Mouse (Mus musculus) heart, embryonic 10.5 days (tissue): ENCODE data around the gene Lypd1. TPM values are rescaled to one million over a fixed set of nuclear protein-coding genes. Genes with fewer than 3 reads are reported as not detected.

Experiments used
- DNase-seq: peaks from one replicate; pipeline ENCODE4 v3.0.0-alpha.2; 2017; ENCODE audit warnings: low spot score
- H3K27ac ChIP-seq: fragments of 300-500 bp; sonication (generic); 2 replicates; pipeline ENCODE4 v1.5.1; 2016; ENCODE audit warnings: mild to moderate bottlenecking
- H3K27me3 ChIP-seq: fragments of 300-500 bp; sonication (generic); 2 replicates; pipeline ENCODE4 v1.6.1; 2016; ENCODE audit warnings: mild to moderate bottlenecking; ENCODE audit not compliant: poor library complexity, insufficient read depth, severe bottlenecking
- H3K36me3 ChIP-seq: fragments of 300-500 bp; sonication (generic); 2 replicates; pipeline ENCODE4 v1.6.1; 2016; ENCODE audit warnings: mild to moderate bottlenecking, moderate library complexity
- H3K4me1 ChIP-seq: fragments of 300-500 bp; sonication (generic); 2 replicates; pipeline ENCODE4 v1.6.1; 2016; ENCODE audit warnings: mild to moderate bottlenecking
- H3K4me3 ChIP-seq: fragments of 300-500 bp; sonication (generic); 2 replicates; pipeline ENCODE4 v1.5.1; 2016; ENCODE audit warnings: mild to moderate bottlenecking, moderate library complexity
- H3K9me3 ChIP-seq: fragments of 300-500 bp; sonication (generic); 2 replicates; pipeline ENCODE4 v1.6.1; 2016; ENCODE audit warnings: mild to moderate bottlenecking, moderate library complexity
- WGBS: fragments of 180-500 bp; shearing (Covaris S2); methylation state at CpG from one replicate; pipeline ENCODE4 v1.1.7; 2016; 5-methylcytosine and 5-hydroxymethylcytosine counted together
- polyA plus RNA-seq: library from polyadenylated mRNA; unstranded; fragments of >200 nt; fragmentation: Nextera tagmentation; extraction: Ambion mirVana; gene quantifications from 2 replicates; pipeline ENCODE4 v1.2.1, GENCODE M21; 2016

The Lypd1 gene
- polyA plus RNA-seq = 1.5 and 1.6 TPM in 2 replicates

GRCm38 (mm10) chr1:125912601-125913600 is at the start of gene Lypd1:
Gene Lypd1 (minus strand): TSS chr1:125913101.
- Histone ChIP-seq H3K9me3 (no peaks in the 10 kb centered on the region), H3K36me3 (no peaks in the 10 kb centered on the region), H3K27ac (no peak within 1 kb of the TSS), H3K27me3 (peaks cover 53% of the 10 kb centered on the region), H3K4me1 (peaks cover 17% of the 10 kb centered on the region), H3K4me3 (peak within 1 kb of the TSS; percentile 66)
- DNase-seq = no peak
- WGBS = 8% methylated on average over 30 of the region's 30 CpGs

- H3K9me3 ChIP-seq = no peaks in the 10 kb centered on the region
- WGBS = 63% methylated on average over 3 of the region's 3 CpGs
Measured at GRCm38 (mm10) chr1:125951026-125951425, 38.1 kb upstream of the Lypd1 start.

GRCm38 (mm10) chr1:125949076-125949475 is 36.2 kb upstream of the Lypd1 start:
- H3K27ac ChIP-seq = no peak overlapping the region
- 76% methylated on average over 6 of the region's 6 CpGs for WGBS
- H3K9me3 ChIP-seq = no peaks in the 10 kb centered on the region
- no peak for DNase-seq
- H3K36me3 ChIP-seq = no peaks in the 10 kb centered on the region
- H3K27me3 ChIP-seq = no peaks in the 10 kb centered on the region
- no peaks in the 10 kb centered on the region for H3K4me1 ChIP-seq
- no peak overlapping the region for H3K4me3 ChIP-seq

More at GRCm38 (mm10) chr1:125951026-125951425, 38.1 kb upstream of the Lypd1 start:
- no peak overlapping the region for H3K4me3 ChIP-seq
- H3K27me3 ChIP-seq = no peaks in the 10 kb centered on the region
- no peaks in the 10 kb centered on the region for H3K4me1 ChIP-seq
- no peaks in the 10 kb centered on the region for H3K36me3 ChIP-seq
- no peak for DNase-seq
- H3K27ac ChIP-seq = no peak overlapping the region

DNA sequence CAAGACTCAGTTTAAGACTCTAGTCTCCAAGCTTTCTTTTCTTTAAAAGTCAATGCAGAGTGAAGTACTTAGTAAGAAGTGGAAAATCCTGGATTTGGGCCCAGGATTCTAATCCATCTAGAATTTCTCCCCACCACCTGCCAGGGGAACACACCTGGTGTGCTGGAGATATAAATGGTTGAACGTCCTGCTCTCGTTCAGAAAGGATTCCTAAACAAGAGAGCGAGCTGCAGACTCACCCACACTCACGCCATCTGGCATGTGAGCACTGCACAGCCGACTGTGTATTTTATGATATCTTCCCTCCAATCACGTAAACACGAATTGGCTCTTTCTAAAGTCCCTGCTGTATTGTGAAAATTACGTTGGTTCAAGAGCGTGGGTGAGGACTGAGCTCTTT is 32.2 kb upstream of the Lypd1 start:
- H3K4me1 ChIP-seq = no peaks in the 10 kb centered on the region

DNA sequence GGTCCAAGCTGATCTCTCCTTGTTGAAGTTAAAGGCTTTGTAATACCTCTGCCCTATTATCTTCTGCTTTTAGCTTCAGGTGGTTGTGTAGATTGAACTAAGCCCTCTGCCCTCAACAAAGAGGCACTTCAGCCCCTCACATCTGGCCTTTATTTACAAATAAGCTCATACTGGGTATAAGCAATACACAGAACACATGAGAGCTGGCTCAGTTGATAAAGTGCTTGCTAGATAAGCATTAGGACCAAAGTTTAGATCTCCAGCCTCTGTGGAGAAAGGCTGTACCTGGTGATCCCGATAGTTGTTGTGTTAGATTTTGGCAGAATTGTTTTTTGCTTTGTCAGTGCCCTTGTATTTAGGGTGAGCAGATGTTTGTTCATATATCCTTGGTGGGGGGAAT is 30.4 kb upstream of the Lypd1 start:
- H3K27ac ChIP-seq = no peak overlapping the region
- H3K36me3 ChIP-seq = no peaks in the 10 kb centered on the region
- no peaks in the 10 kb centered on the region for H3K9me3 ChIP-seq
- 81% methylated on average over 1 of the region's 1 CpGs for WGBS
- H3K27me3 ChIP-seq = no peaks in the 10 kb centered on the region
- DNase-seq = no peak
- H3K4me1 ChIP-seq = no peaks in the 10 kb centered on the region
- no peak overlapping the region for H3K4me3 ChIP-seq

More for the DNA sequence above, 32.2 kb upstream of the Lypd1 start:
- no peaks in the 10 kb centered on the region for H3K27me3 ChIP-seq
- H3K9me3 ChIP-seq = no peaks in the 10 kb centered on the region
- no peak overlapping the region for H3K27ac ChIP-seq
- no peak for DNase-seq
- no peak overlapping the region for H3K4me3 ChIP-seq
- no peaks in the 10 kb centered on the region for H3K36me3 ChIP-seq
- WGBS = 72% methylated on average over 9 of the region's 9 CpGs

DNA sequence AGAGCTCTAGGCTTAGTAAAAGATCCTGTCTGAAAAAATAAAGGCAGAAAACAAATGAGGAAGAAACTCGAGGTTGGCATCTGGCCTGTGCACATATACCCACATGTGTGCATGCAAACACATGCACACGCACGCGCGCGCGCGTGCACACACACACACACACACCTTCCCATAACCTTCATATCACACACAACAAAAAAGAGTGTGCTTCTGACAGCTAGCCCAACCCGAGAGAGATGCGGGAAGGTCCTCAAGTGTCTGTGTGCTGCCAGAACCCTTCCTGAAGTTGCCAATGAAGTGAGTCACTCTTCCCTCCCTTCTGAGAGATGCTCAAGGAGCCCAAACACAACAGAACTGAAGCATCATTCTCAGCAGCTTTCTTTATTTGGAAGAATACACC is 12.6 kb upstream of the Lypd1 start:
- Histone ChIP-seq H3K27me3 (no peaks in the 10 kb centered on the region), H3K27ac (no peak overlapping the region), H3K4me3 (no peak overlapping the region), H3K4me1 (no peaks in the 10 kb centered on the region), H3K36me3 (no peaks in the 10 kb centered on the region), H3K9me3 (no peaks in the 10 kb centered on the region)
- DNase-seq = no peak
- 95% methylated on average over 10 of the region's 10 CpGs for WGBS

- H3K4me1 ChIP-seq = no peaks in the 10 kb centered on the region
- no peaks in the 10 kb centered on the region for H3K27me3 ChIP-seq
- H3K36me3 ChIP-seq = no peaks in the 10 kb centered on the region
- no peak overlapping the region for H3K27ac ChIP-seq
- no peak for DNase-seq
- peaks cover 5% of the 10 kb centered on the region; the same call in 1 of the 2 replicates for H3K9me3 ChIP-seq
- 75% methylated on average over 2 of the region's 2 CpGs for WGBS
- no peak overlapping the region for H3K4me3 ChIP-seq
Measured at GRCm38 (mm10) chr1:125923062-125923461, 10.2 kb upstream of the Lypd1 start.

- Histone ChIP-seq H3K27ac (no peak overlapping the region), H3K36me3 (no peaks in the 10 kb centered on the region), H3K9me3 (peaks cover 5% of the 10 kb centered on the region; the same call in 1 of the 2 replicates), H3K4me1 (no peaks in the 10 kb centered on the region), H3K4me3 (no peak overlapping the region), H3K27me3 (peaks cover 5% of the 10 kb centered on the region; the same call in 1 of the 2 replicates)
- 93% methylated on average over 3 of the region's 3 CpGs for WGBS
- no peak for DNase-seq
Measured at GRCm38 (mm10) chr1:125920696-125921095, 7.8 kb upstream of the Lypd1 start.

DNA sequence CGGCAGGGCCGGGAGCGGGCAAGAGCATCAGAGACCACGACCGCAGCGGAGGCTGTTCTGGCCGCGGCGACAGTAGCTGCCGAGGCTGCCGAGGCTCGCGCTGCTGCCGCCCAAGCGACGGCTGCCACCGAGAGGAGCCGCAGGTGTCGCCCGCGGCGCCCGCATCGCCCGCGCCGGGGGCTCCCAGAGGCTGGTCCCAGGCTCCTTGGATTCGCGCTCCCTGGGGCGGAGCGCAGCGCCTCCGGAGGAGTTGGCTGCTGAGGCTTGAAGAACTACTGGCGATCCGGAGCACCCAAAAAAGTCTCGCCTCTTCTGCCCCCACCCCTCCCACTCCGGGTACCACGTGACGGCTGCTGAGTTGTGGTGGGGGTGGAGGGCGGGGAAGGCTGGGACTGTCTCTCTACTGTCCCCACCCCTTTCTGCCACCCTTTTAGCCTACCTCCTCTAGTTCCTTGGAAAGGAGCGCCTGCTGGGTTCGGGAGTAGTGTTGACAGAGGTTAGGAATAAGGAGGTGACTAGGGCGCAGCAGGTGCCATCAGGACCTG is 928 bp downstream of the Lypd1 start:
- WGBS = under 1% methylated on average over 38 of the region's 43 CpGs
- peak; percentile 75 for DNase-seq
- H3K4me1 ChIP-seq = peaks cover 17% of the 10 kb centered on the region
- H3K4me3 ChIP-seq = peak overlapping the region; percentile 66
- H3K27ac ChIP-seq = no peak overlapping the region; the same call in 1 of the 2 replicates
- H3K27me3 ChIP-seq = peaks cover 53% of the 10 kb centered on the region
- no peaks in the 10 kb centered on the region for H3K9me3 ChIP-seq
- H3K36me3 ChIP-seq = no peaks in the 10 kb centered on the region

DNA sequence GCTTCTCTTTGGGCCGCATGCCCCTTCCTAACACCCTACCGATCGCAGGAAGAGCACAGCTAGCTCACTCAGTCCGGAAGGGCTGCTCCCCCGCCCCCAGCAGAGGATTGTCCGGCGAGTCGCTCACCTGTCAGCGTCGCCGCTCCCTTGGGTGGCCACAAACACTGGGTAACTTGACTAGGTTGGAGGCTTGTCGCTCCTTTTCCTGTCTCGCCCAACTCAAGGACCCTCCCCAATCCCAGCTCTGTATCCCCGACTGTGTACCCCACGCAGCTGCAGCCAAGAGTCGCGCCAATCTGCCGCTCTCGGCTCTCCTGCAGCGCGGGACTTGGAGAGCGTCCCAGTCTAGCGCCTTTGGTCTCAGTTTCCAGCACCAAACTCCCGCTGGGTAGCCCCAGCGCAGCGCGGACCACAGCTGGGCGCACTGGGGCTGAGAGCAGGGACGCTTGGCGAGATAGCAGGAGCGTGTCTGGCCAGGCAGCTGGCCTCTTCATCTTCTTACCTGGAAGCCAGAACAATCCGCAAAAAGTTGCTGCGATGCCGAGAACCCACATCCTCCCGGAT is 1.5 kb downstream of the Lypd1 start:
- no peaks in the 10 kb centered on the region for H3K36me3 ChIP-seq
- H3K4me3 ChIP-seq = peak overlapping the region; percentile 66
- DNase-seq = no peak
- peaks cover 53% of the 10 kb centered on the region for H3K27me3 ChIP-seq
- WGBS = under 1% methylated on average over 35 of the region's 35 CpGs
- peaks cover 17% of the 10 kb centered on the region for H3K4me1 ChIP-seq
- H3K9me3 ChIP-seq = no peaks in the 10 kb centered on the region
- H3K27ac ChIP-seq = no peak overlapping the region; the same call in 1 of the 2 replicates

DNA sequence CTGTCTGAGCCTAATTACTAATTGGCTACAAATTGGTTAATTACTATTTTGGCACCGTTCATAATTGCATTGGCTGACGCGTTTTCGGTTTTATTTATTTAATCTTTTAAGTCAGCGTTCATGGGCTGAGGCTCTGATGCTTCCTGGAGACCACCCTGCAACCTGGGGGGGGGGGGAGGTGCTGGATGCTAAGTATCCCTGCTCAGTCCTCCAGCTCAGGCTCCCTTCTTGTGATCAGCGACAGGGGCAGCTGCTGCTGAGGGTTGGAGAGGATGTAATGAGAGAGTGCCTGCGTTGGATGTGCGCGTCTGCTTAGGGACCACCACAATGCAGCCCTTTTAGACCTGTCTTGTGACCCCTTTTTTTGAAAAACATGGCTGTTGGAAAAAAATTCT is 2.0 kb downstream of the Lypd1 start:
- Histone ChIP-seq H3K9me3 (no peaks in the 10 kb centered on the region), H3K27ac (no peak overlapping the region), H3K4me1 (peaks cover 17% of the 10 kb centered on the region), H3K4me3 (peak overlapping the region; percentile 66), H3K27me3 (peaks cover 50% of the 10 kb centered on the region), H3K36me3 (no peaks in the 10 kb centered on the region)
- no peak for DNase-seq
- 6% methylated on average over 9 of the region's 9 CpGs for WGBS

DNA sequence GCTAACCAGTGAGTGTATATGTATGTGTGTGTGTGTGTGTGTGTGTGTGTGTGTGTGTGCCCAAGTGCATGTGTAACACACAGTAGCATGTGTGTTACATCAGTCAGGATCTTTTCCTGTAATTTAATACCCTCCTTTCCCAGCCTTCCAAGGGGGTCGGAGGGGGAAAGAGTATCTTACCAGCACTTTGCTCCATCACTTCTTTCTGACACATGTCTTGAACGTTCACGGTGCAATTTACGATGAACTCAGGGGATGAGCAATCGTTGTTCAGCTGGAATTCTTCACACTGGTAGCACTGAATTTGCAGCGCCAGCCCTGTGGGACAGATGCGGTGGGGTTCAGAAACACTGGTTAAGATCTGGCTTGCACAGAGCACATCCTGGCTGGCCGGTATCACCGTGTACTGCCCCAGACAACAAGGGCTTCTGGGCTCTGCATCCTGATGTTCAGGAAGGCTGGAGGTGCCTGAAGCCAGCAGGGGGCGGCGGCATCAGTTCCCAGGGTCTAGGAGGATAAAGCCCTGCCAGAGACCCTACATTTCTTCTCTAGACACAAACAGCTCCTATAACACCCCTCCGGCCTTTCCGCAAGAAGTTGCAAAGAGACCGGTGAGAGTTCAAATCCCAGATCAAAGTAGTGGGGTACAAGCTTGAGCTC is 2.6 kb downstream of the Lypd1 start:
- peaks cover 46% of the 10 kb centered on the region for H3K27me3 ChIP-seq
- peak overlapping the region; percentile 66 for H3K4me3 ChIP-seq

More for the DNA sequence above, 2.6 kb downstream of the Lypd1 start:
- WGBS = 14% methylated on average over 14 of the region's 14 CpGs
- peaks cover 17% of the 10 kb centered on the region for H3K4me1 ChIP-seq
- no peaks in the 10 kb centered on the region for H3K36me3 ChIP-seq
- DNase-seq = peak; percentile 76
- H3K9me3 ChIP-seq = no peaks in the 10 kb centered on the region
- H3K27ac ChIP-seq = no peak overlapping the region
